Mouse (Mus musculus): Measurements from ENCODE around the gene Capn8. TPM values are rescaled to one million over a fixed set of nuclear protein-coding genes. Genes with fewer than 3 reads are reported as not detected.

Capn8 gene
- polyA plus RNA-seq, 1 experiment from 2014 or later, result 4.2 TPM

DNA sequence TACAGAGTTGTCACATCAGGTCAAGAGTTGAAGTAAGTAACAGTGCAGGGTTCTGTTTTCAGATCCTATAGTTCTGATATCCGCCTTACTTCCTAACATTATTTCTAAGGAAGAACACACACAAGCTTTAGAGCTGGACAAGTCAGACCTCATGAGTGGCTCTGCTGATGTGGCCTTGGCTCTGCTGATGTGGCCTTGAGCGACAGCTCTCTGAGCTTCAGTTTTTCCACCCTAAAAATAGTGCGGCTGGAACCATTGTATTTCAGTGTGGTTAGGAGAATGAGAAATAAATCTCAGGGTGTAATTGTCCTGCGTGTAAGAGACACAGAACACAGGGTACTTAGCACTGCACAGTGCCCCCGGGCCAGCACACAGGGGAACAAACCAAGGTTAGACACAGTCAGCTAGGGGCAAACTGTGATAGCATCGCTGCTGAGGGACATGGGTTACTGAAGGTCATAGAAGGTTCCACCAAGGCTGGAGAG is 586 bp downstream of the Capn8 start:
- H3K27ac ChIP-seq (ENCODE audit: low read length), result peak overlapping the region; percentile 31; the same call in 1 of the 2 replicates
- H3K4me2 ChIP-seq (ENCODE audit: low read depth, low read length), result no peak overlapping the region
- H3K9ac ChIP-seq (ENCODE audit: low read depth, low read length), result no peak overlapping the region
- no peak for ATAC-seq
- H3K36me3 ChIP-seq (ENCODE audit: control insufficient read depth, insufficient read depth, low read length), result no peaks in the 10 kb centered on the region
- peaks cover 17% of the 10 kb centered on the region for H3K4me1 ChIP-seq (ENCODE audit: control insufficient read depth, insufficient read depth, low read length)
- no peak overlapping the region for H3K4me3 ChIP-seq (ENCODE audit: low read length)
- H3K9me3 ChIP-seq (ENCODE audit: control insufficient read depth, low read length), result no peaks in the 10 kb centered on the region
- H3K27me3 ChIP-seq (replicated peaks; ENCODE audit: control insufficient read depth, insufficient read depth, low read length), result no peaks in the 10 kb centered on the region
- 84% methylated on average over 6 of the region's 6 CpGs for WGBS

DNA sequence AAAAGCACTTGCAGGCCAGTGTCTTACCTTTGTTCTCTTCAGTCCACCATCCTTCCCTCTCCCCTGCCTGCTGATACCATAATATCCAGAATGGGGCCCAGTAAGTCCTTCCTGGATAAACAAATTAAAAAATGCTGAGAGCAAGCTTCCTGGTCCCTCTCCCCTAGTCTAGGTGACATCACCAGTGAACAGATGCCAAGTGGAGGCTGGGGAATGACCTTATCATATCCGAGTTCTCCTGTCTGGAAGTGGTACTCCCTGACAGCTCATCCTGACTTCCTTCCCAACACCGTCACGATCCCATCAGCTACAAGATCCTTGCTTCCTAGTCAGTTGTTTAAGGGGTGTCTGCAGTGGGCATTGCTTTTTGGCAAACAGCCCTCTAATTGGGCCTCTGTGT is 6.3 kb downstream of the Capn8 start:
- H3K27ac ChIP-seq (ENCODE audit: low read length), result no peak overlapping the region
- H3K4me2 ChIP-seq (ENCODE audit: low read depth, low read length), result no peak overlapping the region
- H3K4me1 ChIP-seq (ENCODE audit: control insufficient read depth, insufficient read depth, low read length), result peaks cover 2% of the 10 kb centered on the region; the same call in 1 of the 2 replicates
- H3K9ac ChIP-seq (ENCODE audit: low read depth, low read length), result no peak overlapping the region
- H3K9me3 ChIP-seq (ENCODE audit: control insufficient read depth, low read length), result no peaks in the 10 kb centered on the region
- no peak overlapping the region for H3K4me3 ChIP-seq (ENCODE audit: low read length)
- H3K36me3 ChIP-seq (ENCODE audit: control insufficient read depth, insufficient read depth, low read length), result no peaks in the 10 kb centered on the region
- WGBS, result 56% methylated on average over 3 of the region's 3 CpGs
- H3K27me3 ChIP-seq (replicated peaks; ENCODE audit: control insufficient read depth, insufficient read depth, low read length), result no peaks in the 10 kb centered on the region
- ATAC-seq, result peak; percentile 54

DNA sequence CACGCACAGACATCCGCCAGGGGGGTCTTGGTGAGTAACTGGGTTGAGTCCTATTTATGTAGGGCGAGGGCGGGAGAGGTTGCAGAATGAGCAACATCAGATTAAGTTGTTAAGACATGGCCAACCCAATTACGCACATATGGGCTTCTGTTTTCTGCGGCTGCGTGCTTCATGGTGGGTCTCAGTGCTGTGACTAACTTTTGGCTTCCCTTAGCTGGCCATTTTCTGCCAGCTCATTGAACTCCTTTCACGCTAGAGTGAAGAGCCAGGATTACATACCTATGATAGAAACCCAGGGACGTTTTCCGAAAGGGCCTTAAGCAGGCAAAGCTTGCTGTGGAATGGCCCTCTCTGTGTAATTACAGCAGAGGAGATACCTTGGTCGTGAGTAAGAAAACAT is 7.2 kb downstream of the Capn8 start:
- H3K9ac ChIP-seq (ENCODE audit: low read depth, low read length), result no peak overlapping the region
- H3K36me3 ChIP-seq (ENCODE audit: control insufficient read depth, insufficient read depth, low read length), result no peaks in the 10 kb centered on the region
- no peak overlapping the region for H3K27ac ChIP-seq (ENCODE audit: low read length)
- H3K4me1 ChIP-seq (ENCODE audit: control insufficient read depth, insufficient read depth, low read length), result peaks cover 2% of the 10 kb centered on the region; the same call in 1 of the 2 replicates
- no peak overlapping the region for H3K4me2 ChIP-seq (ENCODE audit: low read depth, low read length)
- ATAC-seq, result no peak
- no peak overlapping the region for H3K4me3 ChIP-seq (ENCODE audit: low read length)
- no peaks in the 10 kb centered on the region for H3K9me3 ChIP-seq (ENCODE audit: control insufficient read depth, low read length)
- no peaks in the 10 kb centered on the region for H3K27me3 ChIP-seq (replicated peaks; ENCODE audit: control insufficient read depth, insufficient read depth, low read length)
- 85% methylated on average over 11 of the region's 11 CpGs for WGBS

DNA sequence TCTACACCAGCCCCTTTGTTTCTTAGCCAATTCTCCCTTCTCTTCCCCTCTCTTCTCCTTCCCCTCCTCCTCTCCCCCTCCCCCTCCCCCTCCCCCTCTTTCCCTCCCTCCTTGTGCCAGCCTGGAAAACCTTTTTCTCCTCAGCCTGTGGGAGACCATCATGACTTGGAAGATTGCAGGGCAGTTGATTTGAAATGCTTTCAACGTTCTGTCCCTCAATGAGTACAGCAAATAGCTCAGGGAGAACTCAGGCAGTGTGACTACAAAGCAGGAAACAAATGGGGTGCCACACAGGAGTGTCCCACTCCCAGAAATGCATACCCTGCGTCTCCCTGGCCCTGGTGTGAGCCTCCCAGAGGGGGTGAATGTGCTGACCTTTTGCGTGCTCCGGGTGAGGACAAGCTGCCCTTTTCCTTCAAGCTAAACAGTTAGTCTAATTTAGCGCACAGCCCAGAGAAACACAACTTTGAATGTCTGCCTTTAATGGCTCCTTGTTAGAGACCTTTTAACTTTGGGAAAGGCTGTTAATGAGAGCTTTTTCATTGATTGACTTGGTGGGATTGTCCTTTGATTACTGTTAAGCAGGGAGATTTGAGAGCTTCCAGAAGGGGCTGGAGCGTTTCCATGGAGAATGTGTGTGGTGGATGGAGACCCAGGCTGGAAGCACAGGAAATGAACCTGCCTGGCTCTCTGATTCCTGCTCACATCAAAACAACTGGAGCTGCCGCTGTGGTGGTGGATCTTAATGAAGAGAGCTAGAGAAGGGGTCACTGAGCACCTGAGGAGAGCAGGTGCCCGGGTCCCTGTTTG is 9.3 kb downstream of the Capn8 start:
- Histone ChIP-seq H3K4me3 (ENCODE audit: low read length) (no peak overlapping the region), H3K9ac (ENCODE audit: low read depth, low read length) (no peak overlapping the region), H3K9me3 (ENCODE audit: control insufficient read depth, low read length) (no peaks in the 10 kb centered on the region), H3K27ac (ENCODE audit: low read length) (no peak overlapping the region; the same call in 1 of the 2 replicates), H3K4me1 (ENCODE audit: control insufficient read depth, insufficient read depth, low read length) (peaks cover 2% of the 10 kb centered on the region; the same call in 1 of the 2 replicates), H3K36me3 (ENCODE audit: control insufficient read depth, insufficient read depth, low read length) (no peaks in the 10 kb centered on the region), H3K27me3 (replicated peaks; ENCODE audit: control insufficient read depth, insufficient read depth, low read length) (no peaks in the 10 kb centered on the region), H3K4me2 (ENCODE audit: low read depth, low read length) (no peak overlapping the region)
- ATAC-seq, result peak; percentile 48
- 31% methylated on average over 8 of the region's 8 CpGs for WGBS

DNA sequence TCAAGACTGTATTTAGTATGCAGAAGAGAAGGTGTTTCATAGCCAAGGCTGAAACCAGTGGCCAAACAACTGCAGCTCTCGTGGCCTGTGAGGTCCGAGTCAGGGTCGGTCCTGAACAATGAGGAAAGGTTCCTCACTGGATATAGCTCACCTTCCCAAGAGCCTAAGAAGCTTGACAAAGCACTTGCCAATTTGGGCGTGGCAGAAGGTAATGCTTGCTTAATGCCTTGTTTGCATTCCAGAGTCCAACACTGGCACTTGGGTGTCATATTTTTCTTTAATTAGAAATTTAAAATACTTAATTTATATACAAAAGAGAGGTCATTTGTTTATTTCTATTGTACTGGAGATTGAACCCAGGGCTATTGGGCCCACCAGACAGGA is 9.9 kb downstream of the Capn8 start:
- Histone ChIP-seq H3K36me3 (ENCODE audit: control insufficient read depth, insufficient read depth, low read length) (no peaks in the 10 kb centered on the region), H3K4me3 (ENCODE audit: low read length) (no peak overlapping the region), H3K27ac (ENCODE audit: low read length) (no peak overlapping the region), H3K27me3 (replicated peaks; ENCODE audit: control insufficient read depth, insufficient read depth, low read length) (no peaks in the 10 kb centered on the region), H3K9ac (ENCODE audit: low read depth, low read length) (no peak overlapping the region), H3K4me1 (ENCODE audit: control insufficient read depth, insufficient read depth, low read length) (peaks cover 2% of the 10 kb centered on the region; the same call in 1 of the 2 replicates), H3K9me3 (ENCODE audit: control insufficient read depth, low read length) (no peaks in the 10 kb centered on the region), H3K4me2 (ENCODE audit: low read depth, low read length) (no peak overlapping the region)
- ATAC-seq, result peak; percentile 77
- 33% methylated on average over 4 of the region's 4 CpGs for WGBS

DNA sequence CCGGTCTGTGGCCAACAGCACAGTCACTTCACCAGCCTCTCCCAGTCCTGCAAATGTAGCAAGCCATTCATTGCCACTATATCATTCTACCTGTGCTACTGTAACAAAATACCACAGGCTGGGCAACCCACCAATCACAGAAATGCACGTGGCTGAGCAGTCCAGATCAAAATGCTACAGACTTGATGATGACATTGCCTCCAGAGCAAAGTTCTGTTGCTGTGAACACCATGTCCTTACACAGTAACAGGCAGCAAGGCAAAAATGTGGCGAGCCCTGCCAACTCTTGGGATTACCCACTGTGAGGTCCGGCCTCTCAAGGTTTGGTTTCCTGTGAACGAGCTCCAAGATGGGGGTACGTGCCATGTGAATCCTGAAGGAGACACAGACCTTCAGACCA is 19.4 kb downstream of the Capn8 start:
- Histone ChIP-seq H3K4me1 (ENCODE audit: control insufficient read depth, insufficient read depth, low read length) (peaks cover 5% of the 10 kb centered on the region), H3K4me2 (ENCODE audit: low read depth, low read length) (no peak overlapping the region), H3K27ac (ENCODE audit: low read length) (no peak overlapping the region), H3K4me3 (ENCODE audit: low read length) (no peak overlapping the region), H3K9ac (ENCODE audit: low read depth, low read length) (no peak overlapping the region), H3K27me3 (replicated peaks; ENCODE audit: control insufficient read depth, insufficient read depth, low read length) (no peaks in the 10 kb centered on the region), H3K36me3 (ENCODE audit: control insufficient read depth, insufficient read depth, low read length) (no peaks in the 10 kb centered on the region), H3K9me3 (ENCODE audit: control insufficient read depth, low read length) (no peaks in the 10 kb centered on the region)
- ATAC-seq, result no peak
- 90% methylated on average over 6 of the region's 6 CpGs for WGBS

DNA sequence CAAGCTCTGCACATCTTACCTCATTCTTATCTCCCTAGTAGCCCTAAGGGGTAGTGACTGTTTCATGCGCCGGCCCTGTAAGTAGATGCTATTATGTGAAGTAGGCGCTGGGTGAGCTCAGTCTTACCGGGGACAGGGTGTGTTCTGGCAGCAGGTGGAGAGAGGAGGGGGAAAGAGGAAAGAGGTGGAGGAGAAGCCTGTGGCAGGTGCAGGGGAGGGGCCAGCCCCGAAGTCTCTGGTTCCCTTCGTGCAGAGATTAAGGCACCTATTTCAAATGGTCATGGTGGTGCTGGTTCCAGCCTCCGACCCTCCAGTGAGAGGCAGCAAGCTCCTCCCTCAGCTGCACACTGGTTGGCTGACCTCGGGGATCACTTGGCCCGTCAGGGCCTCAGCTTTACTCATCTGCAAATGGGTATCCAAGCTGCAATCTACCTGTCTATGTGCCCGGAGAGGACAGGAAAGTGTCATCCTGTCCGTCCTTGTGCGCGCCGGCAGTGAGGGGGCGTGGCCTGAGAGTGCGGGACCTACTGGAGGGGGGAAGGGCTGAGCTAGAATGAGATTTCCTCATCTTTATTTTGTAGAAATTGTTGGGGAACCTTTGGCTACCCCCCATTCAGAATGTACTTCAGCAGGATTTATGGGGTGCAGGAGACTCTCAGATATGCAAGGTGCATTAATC is 20.5 kb downstream of the Capn8 start:
- no peak overlapping the region for H3K27ac ChIP-seq (ENCODE audit: low read length)
- H3K9me3 ChIP-seq (ENCODE audit: control insufficient read depth, low read length), result no peaks in the 10 kb centered on the region
- peak overlapping the region; percentile 56 for H3K4me2 ChIP-seq (ENCODE audit: low read depth, low read length)
- H3K9ac ChIP-seq (ENCODE audit: low read depth, low read length), result peak overlapping the region; percentile 12; the same call in 1 of the 2 replicates
- no peaks in the 10 kb centered on the region for H3K36me3 ChIP-seq (ENCODE audit: control insufficient read depth, insufficient read depth, low read length)
- 19% methylated on average over 16 of the region's 16 CpGs for WGBS
- H3K27me3 ChIP-seq (replicated peaks; ENCODE audit: control insufficient read depth, insufficient read depth, low read length), result no peaks in the 10 kb centered on the region
- peak; percentile 86 for ATAC-seq
- peaks cover 5% of the 10 kb centered on the region for H3K4me1 ChIP-seq (ENCODE audit: control insufficient read depth, insufficient read depth, low read length)
- peak overlapping the region; percentile 35 for H3K4me3 ChIP-seq (ENCODE audit: low read length)

DNA sequence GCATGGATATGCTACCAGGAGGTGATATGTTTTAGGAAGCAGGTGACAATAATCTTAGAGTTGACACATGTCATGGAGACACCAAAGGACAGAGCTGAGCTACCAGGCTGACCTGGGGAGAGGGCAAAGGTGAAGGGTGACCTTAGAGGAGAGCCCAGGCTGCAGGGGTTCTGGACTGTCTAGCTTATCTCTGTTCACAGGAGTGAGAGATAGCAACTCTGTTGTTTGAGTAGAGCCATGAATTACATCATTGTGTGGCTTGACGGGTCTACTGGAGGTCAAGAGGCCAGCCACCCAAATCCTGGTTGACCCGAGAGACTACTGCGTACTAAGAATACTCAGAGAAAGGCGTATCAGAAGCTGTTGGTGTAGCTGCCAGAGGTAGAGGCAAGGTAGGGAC is 22.9 kb downstream of the Capn8 start:
- 56% methylated on average over 4 of the region's 4 CpGs for WGBS
- no peak overlapping the region for H3K9ac ChIP-seq (ENCODE audit: low read depth, low read length)
- no peak overlapping the region for H3K4me2 ChIP-seq (ENCODE audit: low read depth, low read length)
- H3K27me3 ChIP-seq (replicated peaks; ENCODE audit: control insufficient read depth, insufficient read depth, low read length), result no peaks in the 10 kb centered on the region
- H3K4me1 ChIP-seq (ENCODE audit: control insufficient read depth, insufficient read depth, low read length), result peaks cover 5% of the 10 kb centered on the region
- no peak overlapping the region for H3K4me3 ChIP-seq (ENCODE audit: low read length)
- no peaks in the 10 kb centered on the region for H3K9me3 ChIP-seq (ENCODE audit: control insufficient read depth, low read length)
- no peak overlapping the region for H3K27ac ChIP-seq (ENCODE audit: low read length)
- ATAC-seq, result no peak
- H3K36me3 ChIP-seq (ENCODE audit: control insufficient read depth, insufficient read depth, low read length), result no peaks in the 10 kb centered on the region

DNA sequence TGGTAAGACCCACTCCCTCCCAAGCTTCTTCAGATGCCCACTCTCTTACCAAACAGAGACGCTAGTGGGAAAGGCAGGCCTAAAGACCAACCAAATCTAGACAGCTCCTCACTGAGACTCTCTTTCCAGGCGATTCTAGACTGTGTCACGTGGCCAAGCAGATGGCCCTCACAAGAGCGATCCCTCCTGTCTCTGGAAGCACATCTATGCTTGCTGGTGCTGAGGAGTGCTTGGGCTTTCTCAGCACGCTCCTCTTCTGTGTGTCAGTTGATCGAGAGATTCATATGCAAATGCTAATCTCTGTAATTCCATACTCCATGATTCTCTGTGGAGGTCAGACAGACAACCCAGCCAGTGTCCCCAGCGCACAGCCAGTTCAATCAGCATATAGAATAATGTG is 26.7 kb downstream of the Capn8 start:
- no peak for ATAC-seq
- Histone ChIP-seq H3K27ac (ENCODE audit: low read length) (no peak overlapping the region), H3K9me3 (ENCODE audit: control insufficient read depth, low read length) (no peaks in the 10 kb centered on the region), H3K4me1 (ENCODE audit: control insufficient read depth, insufficient read depth, low read length) (no peaks in the 10 kb centered on the region; the same call in 1 of the 2 replicates), H3K4me2 (ENCODE audit: low read depth, low read length) (no peak overlapping the region), H3K27me3 (replicated peaks; ENCODE audit: control insufficient read depth, insufficient read depth, low read length) (no peaks in the 10 kb centered on the region), H3K4me3 (ENCODE audit: low read length) (no peak overlapping the region), H3K9ac (ENCODE audit: low read depth, low read length) (no peak overlapping the region), H3K36me3 (ENCODE audit: control insufficient read depth, insufficient read depth, low read length) (no peaks in the 10 kb centered on the region)
- 78% methylated on average over 7 of the region's 7 CpGs for WGBS
